Mouse (Mus musculus) fibroblast of lung, adult 2 months (primary cell): ENCODE measurements around the gene Fetub.

Source experiments
- DNase-seq: peaks from one replicate; pipeline ENCODE4 v3.0.0-alpha.2; 2011; ENCODE audit warnings: low read depth

Gene Fetub

GRCm38 (mm10) chr16:22967383-22968030 lies 49.4 kb downstream of the Fetub start:
- peak; percentile 27 for DNase-seq
